Mouse (Mus musculus): ENCODE results near the gene Wdsub1. TPM values are rescaled to one million over a fixed set of nuclear protein-coding genes. Genes with fewer than 3 reads are reported as not detected.

Gene Wdsub1
- 35.6 TPM for polyA plus RNA-seq (2014; fragmentation: Illumina TruSeq; extraction: RNeasy Lipid Tissue Mini Kit (QIAGEN cat#74804); ENCODE audit: low read depth, low replicate concordance)

GRCm38 (mm10) chr2:59881831-59882741 lies at the start of gene Wdsub1:
Gene Wdsub1, minus strand, starts transcription at chr2:59882591.

